Mouse (Mus musculus): ENCODE results near the gene Amigo3.
"Not testable (repeated sequence)": the region's sequence is repeated elsewhere in the genome, so short reads cannot be mapped to it uniquely, and the experiment has no call there.

Gene Amigo3

DNA sequence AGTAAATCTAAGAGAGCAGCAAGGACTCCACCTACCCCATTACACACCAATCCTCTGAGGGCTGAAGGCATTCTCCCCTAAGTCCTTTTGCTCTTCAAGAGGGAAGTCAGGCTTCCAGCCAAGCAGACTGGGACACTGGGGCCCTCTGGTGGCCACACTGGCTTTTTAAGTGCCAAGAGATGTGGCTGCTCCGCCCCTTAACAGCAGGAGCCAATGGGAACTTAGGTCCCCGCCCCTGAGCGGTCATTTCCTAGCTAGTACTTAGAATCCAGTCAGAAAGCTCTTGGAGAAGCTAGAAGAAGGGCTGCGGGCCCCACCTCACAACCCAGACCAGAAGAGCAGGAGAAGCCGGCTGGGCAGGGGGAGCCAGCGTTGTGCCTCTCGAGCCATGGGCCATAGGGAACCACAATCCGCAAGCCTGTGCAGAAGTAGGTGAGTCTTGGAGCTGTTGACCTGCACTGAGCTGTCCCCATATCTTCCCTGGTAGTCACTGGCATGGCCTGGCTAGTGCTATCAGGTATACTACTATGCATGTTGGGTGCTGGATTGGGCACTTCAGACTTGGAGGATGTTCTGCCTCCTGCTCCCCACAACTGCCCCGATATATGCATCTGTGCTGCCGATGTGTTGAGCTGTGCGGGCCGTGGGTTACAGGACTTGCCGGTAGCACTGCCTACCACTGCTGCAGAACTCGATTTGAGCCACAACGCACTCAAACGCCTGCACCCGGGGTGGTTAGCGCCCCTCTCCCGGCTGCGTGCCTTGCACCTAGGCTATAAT is at the start of gene Amigo3:
Gene Amigo3 (plus strand): TSS at position 275 of the 780 bp plus-strand sequence.
- in situ Hi-C loops (cut with MboI; ENCODE audit: unreplicated experiment in 2 of 2): loop anchor here in 1 of 2 experiments (25.0 kb wide), 2 partner anchors 291 to 416 kb away; partner anchors contain the start of genes Gnai2 and Rbm5

DNA sequence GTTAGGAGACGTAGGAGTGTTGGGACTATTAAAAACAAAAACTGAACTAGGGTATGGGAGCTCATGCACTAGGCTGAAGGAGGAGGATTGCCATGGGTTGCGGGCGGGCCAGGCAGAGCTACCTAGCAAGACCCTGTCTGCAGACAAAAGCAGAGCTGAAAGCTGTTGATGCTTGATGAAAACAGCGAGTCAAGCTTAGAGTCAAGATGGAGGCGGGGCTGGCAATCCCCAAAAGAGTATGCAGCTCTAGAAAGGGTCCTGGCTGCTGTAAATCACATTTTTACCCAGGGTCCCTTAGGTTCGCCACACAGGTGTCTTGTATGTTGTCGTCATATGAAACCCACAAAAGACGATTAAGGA is 49.4 kb upstream of the Amigo3 start:
- in situ Hi-C loops (cut with MboI; ENCODE audit: unreplicated experiment in 2 of 2): no loop called here

DNA sequence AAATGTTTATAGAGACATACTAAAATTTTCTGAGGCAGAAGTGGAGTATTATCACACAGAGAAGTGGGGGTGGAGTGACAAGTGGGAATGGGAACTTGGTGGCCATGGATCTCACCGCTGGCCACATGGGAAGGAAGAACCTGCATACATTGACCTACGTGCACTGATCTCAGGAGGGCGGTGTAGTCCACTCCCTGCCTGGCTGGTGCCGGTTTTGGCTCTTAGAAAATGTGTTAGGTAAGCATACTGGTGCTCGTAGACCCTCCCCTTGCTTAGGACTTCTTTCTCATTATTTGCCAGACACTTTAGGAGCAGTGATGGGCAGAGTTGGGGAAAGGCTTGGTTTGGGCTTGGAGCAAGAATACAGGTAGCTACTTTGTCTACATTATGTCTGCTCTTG is 44.9 kb upstream of the Amigo3 start:
- in situ Hi-C loops (cut with MboI; ENCODE audit: unreplicated experiment in 2 of 2): loop anchor here in 1 of 2 experiments (5.0 kb wide), 1 partner anchor 39 kb away; the partner anchor contains the start of gene Gmppb

DNA sequence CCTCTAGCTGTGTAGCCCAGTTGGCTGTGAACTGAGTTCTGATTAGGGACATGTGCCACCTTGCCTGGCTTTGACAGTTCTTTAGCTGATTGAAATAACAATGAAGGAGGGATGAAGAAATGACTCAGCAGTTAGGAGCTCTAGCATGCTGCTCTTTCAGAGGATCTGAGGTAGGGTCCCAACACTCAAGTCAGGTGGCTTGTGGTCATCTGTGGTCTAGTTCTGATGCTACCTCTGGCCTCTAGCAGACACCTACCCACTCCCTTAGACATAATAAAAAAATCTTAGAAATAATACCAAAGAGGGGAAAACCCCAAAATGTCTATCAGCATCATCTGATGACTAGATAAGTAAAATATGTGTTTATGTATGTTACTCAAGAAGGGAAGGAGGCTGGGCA is 42.6 kb upstream of the Amigo3 start:
- in situ Hi-C loops (cut with MboI; ENCODE audit: unreplicated experiment in 2 of 2): no loop called here

DNA sequence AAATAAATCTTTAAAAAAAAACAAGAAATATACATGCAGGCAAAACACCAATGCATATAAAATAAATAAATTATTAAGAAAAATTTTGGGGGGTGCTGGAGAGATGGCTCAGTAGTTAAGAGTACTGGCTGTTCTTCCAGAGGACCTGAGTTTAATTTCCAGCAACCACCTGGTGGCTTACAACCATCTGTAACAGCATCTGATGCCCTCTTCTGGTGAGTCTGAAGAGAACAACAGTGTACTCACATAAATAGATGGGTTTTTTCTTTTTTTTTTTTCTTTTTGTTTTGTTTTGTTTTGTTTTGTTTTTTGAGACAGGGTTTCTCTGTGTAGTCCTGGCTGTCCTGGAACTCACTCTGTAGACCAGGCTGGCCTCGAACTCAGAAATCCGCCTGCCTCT is 39.4 kb upstream of the Amigo3 start:
- in situ Hi-C loops (cut with MboI; ENCODE audit: unreplicated experiment in 2 of 2): not testable (repeated sequence)

DNA sequence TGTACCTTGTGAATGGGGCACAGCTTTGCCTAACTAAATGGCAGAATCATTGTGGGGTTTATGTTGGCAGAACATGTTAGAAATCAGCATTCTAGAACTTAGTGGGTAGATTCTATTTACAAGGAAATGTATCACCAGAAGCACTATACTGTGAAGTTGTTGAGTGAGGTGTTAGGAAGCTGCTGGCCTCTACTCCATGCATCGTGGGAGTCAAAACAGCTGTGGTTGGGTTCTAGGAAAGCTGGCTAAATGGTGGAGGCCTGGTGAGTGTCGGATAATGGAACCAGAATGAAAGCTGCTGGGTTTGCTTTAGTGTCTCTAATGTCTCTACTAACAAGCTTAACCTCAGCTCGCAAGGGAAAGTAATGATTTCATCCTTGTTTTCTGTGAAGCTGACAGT is 35.8 kb upstream of the Amigo3 start:
- in situ Hi-C loops (cut with MboI; ENCODE audit: unreplicated experiment in 2 of 2): no loop called here

DNA sequence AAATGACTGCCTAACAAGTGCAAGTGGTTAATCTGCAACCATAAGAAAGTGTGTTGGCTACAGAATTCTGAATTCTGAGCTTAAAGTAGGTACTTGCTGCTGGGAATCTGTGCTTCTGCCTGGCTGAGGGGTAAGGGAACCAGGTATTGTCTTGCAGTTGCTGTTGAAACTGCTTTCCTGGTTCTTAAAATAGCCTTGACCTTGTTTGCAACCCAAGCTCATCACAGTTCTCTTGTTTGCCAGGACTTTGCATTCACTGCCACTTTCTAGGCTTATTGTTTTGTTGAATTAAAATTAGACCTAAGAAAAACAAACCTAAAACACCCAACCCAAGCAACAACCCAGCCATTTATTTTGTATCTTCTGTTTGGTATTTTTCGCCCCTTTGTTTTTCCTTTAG is 32.2 kb upstream of the Amigo3 start:
- in situ Hi-C loops (cut with MboI; ENCODE audit: unreplicated experiment in 2 of 2): no loop called here

DNA sequence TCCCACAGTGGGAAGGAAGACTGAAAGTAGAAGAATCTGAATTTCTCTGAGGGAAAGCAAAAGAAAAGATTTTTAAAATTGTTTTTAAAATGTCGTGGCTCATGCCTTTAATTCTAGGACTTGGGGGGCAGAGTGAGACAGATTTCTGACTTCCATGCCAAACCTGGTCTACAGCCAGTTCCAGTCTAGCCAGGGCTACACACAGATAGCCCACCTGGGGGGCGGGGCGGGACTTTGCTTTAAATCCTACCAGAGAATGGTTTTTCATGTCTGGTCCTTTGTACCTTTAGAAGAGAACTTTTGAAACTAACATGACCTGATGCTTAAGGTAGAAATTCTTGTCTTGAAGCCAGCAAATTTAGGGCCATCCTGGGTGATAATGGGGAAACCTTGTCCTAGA is 29.7 kb upstream of the Amigo3 start:
- in situ Hi-C loops (cut with MboI; ENCODE audit: unreplicated experiment in 2 of 2): no loop called here

DNA sequence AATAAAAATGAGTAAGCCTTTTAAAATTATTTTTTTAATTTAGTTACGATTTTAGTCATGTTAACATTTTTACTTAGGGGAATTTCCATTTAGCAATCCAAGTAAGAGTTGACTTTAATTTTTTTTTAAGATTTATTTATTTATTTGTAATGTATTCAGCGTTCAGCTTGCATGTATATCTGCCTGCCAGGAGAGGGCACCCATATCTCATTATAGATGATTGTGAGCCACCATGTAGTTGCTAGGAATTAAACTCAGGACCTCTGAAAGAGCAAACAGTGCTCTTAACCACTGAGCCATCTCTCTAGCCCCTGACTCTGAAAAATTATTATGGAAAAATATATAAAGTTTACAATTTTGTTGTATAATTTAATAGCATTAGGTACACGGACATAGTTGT is 26.4 kb upstream of the Amigo3 start:
- in situ Hi-C loops (cut with MboI; ENCODE audit: unreplicated experiment in 2 of 2): no loop called here

DNA sequence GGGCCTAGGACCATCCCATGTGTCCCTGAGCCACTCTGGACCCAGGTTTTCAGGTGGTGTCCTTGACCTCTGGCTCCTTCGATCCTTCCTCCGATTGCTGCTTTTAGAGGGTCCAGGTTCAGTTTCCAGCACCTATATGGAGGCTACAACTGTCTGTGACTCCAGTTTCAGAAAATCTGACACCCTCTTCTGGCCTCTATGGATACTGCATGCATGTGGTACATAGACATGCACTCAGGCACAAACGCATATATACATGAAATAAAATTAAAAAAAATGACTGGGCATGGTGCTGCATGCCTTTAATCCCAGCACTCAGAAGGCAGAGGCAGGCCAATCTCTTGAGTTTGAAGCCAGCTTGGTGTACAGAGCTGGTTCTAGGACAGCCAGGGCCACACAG is 25.1 kb upstream of the Amigo3 start:
- in situ Hi-C loops (cut with MboI; ENCODE audit: unreplicated experiment in 2 of 2): no loop called here

DNA sequence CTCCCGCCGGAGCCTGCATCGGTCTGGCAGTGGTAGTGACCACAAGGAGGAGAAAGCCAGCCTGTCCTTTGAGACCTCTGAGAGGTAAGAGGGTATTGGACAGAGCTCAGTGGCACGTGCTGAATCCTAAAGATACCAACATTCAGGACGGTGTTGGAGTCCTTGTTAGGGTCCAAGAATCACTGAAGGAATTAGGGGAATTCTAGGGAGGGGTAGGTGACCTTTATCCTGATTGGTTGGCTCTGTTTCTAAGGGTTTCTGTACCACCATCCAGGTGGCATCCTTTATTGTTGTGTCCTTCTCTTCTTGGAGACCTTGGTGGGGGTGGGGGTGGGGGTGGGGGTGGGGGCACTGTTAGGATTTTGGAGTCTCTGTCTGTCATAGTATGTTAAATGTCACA is 20.8 kb upstream of the Amigo3 start:
- in situ Hi-C loops (cut with MboI; ENCODE audit: unreplicated experiment in 2 of 2): no loop called here

DNA sequence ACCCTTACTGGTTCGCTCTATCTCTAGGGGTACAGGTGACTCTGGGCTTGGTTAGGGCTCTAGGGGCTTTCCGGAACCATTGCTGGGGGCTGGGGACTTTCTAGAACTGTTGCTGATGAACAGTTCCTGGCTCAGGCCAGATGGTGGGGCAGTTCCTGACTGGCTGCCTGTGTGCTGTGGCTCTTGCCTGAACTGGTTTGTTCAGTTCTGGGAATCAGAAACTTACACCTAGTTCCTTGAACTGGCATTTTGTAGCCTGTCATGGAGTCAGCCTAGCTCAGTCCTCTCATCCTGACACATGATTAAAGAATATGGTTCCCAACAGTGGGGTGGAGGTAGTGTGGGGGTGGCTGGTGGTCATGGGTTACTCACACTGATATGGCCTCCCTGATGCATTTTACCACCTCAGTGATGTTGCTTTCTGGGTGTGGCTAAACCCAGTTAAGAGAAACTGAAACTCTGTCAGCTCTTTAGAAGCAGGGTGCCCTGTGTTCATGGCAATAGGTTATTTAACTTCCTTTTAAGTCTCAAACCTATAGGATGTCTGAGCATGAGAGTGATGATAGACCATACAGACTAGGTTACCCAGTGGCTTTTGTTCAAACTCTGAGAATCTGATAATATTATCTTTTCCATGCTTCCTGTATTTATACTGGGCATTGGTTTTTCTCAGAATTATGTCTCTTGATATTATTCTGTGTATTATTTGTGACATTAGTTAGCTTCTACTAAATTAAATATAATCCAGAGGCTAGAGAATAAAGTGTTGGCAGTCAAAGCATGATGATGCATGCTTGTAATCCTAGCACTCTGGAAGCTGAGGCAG is 17.4 kb upstream of the Amigo3 start:
- in situ Hi-C loops (cut with MboI; ENCODE audit: unreplicated experiment in 2 of 2): no loop called here

DNA sequence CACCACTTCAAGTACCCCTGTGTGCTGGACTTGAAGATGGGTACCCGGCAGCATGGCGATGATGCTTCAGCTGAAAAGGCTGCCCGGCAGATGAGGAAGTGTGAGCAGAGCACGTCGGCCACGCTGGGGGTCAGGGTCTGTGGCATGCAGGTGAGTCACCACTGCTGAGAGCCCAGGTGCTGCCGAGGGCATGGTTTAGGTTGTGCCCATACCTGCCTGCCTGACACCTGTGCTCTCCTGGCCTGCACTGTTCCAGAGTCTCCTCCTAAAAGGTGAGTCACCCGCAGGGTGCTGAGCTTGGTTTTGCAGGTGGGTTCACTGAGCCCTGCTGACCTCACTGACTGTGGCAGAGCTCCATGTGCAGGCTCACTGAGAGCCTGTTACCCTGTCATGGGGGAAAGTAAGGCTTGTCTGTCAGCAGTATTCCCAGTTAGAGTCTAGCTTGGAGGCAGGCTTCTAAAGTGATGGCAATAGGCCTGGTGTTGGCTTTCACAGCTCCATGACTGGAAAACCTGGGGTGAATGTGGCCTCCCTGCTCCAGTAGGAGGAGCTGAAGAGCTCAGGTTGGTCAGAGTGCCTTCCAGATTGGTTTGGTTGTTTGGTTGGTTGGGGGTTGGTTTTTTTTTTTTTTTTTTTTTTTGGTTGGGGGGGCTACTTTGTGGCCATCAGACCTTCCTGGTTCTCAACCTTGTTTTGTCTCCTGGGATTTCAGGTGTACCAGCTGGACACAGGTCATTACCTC is 8.0 kb upstream of the Amigo3 start:
- in situ Hi-C loops (cut with MboI; ENCODE audit: unreplicated experiment in 2 of 2): loop anchor here in 1 of 2 experiments (5.0 kb wide), 1 partner anchor 38 kb away; no protein-coding TSS in a partner anchor

DNA sequence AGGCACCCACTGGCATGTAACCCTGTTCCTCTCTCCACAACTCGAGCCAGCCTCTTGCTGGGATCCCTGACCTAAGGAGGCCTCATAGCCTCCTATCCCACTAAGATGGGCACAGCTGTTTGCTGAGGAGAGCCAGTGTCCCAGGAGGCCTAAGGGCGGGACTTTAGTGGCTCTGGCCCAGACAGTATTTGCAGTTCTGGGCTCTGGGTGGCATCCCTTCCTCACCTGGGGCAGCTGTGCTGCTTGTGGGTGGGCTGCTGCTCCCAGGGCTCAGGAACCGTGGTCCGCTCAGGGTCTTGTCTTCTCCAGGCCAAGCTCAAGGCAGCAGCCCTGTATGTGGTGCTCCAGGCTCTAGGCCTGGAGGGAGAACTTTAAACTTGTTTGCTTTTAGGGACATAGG is 6.4 kb upstream of the Amigo3 start:
- in situ Hi-C loops (cut with MboI; ENCODE audit: unreplicated experiment in 2 of 2): loop anchor here in 1 of 2 experiments (5.0 kb wide), 1 partner anchor 39 kb away; no protein-coding TSS in a partner anchor

DNA sequence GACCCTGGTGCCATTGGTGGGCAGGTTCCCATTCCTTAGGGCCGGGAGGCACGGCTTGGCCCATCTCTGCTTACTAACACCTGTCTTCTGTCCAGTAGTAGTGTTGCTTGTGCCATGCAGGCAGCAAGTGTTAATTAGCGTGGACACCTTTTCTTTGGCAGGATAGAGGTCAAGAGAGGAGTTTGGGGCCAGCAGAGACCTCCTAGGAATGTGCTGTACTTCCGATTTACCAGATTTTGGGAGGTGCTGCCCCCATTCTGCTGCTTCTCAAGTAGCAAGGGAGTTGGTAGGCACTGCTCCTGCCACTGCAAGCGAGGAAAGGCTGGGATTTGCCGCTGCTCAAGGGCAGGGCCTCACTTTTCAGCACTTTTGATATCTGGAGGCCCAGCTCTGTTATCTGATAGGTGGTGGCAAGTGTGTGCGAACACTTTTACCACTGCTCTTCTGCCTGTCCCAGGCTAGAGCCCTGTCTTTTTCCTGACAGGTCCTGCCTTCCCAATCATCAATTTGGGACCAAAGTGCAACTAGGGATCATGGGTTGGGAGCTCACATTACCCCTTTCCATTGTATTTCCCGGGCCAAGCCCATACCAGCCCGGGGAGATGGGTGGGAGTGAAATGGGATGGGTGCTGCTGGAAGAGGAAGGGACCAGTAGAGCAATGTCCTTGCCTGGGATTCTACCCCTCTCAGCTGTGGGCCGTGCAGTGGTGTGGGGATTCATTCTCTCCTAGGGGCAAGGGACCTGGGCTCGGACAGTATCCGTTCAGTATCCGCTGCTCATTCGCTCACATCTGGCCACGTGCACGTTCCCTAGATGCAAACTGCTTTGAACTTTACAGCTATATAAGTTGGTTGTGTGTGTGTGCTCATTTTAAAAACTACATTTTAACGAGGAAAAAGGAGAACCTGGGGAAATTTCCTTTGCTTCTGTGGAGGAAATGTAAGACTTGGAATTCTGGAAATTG is 5.1 kb upstream of the Amigo3 start:
- in situ Hi-C loops (cut with MboI; ENCODE audit: unreplicated experiment in 2 of 2): loop anchor here in 1 of 2 experiments (5.0 kb wide), 1 partner anchor 41 kb away; no protein-coding TSS in a partner anchor

DNA sequence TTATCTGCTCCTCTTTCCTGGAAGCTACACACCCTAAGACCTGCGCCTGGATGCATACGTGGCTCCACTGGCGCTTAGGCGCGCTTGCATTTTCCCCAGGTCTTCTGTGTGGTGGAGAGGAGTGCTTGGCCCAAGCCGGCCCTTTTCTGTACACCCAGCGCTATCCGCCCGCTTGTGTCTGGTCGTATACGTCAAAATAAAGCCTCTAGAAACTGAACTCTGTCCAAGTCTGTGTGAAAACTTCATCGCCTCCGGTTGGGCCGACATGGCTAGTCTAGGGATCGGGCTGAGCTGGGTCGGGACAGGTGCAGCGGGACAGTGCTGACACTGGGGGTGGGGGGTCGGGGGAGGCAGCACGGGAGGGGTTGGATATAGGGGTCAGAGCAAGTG is 4.4 kb upstream of the Amigo3 start:
- in situ Hi-C loops (cut with MboI; ENCODE audit: unreplicated experiment in 2 of 2): loop anchor here in 1 of 2 experiments (5.0 kb wide), 1 partner anchor 41 kb away; no protein-coding TSS in a partner anchor

DNA sequence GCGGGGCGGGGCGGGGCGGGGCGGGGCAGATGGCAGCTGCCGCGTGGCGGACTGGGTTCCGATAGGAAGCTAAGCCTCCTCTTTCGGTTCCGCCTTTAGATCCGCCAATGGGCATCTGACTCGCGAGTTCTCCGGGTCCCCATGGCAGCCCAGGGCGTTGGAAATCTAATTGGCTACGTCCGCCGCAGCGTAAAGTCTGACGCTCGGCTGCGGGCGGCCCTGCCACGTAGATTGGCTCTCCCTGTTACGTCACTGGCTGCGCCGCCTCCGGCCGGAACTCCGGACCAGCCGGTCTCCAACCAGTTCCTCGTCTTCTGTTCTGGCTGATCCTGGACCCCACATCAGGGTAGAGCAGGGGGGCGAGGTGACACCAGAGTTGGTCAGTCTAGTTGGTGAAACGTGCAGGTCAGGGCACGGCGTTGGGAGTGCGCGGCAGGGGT is 3.9 kb upstream of the Amigo3 start, which contains the start of gene Gmppb:
Gene Gmppb (plus strand): TSS at position 227 of the 440 bp plus-strand sequence.
- in situ Hi-C loops (cut with MboI; ENCODE audit: unreplicated experiment in 2 of 2): loop anchor here in 1 of 2 experiments (5.0 kb wide), 1 partner anchor 42 kb away; no protein-coding TSS in a partner anchor

DNA sequence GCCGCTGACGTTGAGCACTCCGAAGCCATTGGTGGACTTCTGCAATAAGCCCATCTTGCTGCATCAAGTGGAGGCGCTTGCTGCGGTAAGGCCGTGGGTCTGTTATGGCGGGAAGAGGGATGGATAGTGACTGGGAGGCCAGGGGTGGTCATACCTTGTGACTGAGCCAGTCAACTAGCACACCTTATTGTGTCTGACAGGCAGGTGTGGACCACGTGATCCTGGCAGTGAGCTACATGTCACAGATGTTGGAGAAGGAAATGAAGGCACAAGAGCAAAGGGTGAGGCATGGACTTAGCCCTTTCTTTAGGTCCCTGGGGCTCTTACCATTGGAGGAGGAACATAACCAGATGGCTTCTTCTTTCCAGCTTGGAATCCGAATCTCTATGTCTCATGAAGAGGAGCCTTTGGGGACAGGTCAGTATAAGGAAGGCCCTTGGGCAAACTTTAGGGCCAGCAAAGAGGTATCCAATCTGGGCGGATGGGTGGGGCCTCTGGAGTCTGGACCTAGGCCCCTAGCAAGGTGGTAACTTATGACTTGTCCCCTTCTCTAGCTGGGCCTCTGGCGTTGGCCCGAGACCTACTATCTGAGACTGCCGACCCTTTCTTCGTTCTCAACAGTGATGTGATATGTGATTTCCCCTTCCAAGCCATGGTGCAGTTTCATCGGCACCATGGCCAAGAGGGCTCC is 3.3 kb upstream of the Amigo3 start:
- in situ Hi-C loops (cut with MboI; ENCODE audit: unreplicated experiment in 2 of 2): loop anchor here (5.0 to 25.0 kb wide), 3 partner anchors 42 to 412 kb away; partner anchors contain the start of genes Gnai2 (in 1 of the 2) and Rbm5 (in 1 of the 2)
